Mouse (Mus musculus) small intestine, adult 2 months (tissue): ENCODE measurements at regions not wholly inside any gene's neighbourhood (a gene's known extent, or its start where the extent isn't known, plus 50 kb on each side); places are given as distances from the start of the nearest gene placed in this dataset.

Experiments used
- H3K27ac ChIP-seq: fragments of 200-500 bp; 2 replicates; pipeline ENCODE4 v1.5.1; 2012; ENCODE audit warnings: low read depth, low read length, control low read depth, inconsistent platforms; ENCODE audit not compliant: insufficient read depth
- H3K27me3 ChIP-seq: fragments of 200-500 bp; 2 replicates; pipeline ENCODE4 v1.6.1; 2012; ENCODE audit warnings: mild to moderate bottlenecking, moderate library complexity, low read length, inconsistent platforms; ENCODE audit not compliant: control insufficient read depth, insufficient read depth
- H3K36me3 ChIP-seq: fragments of 200-500 bp; 2 replicates; pipeline ENCODE4 v1.6.1; 2012; ENCODE audit warnings: mild to moderate bottlenecking, low read length, control low read depth, inconsistent platforms; ENCODE audit not compliant: control insufficient read depth, insufficient read depth
- H3K4me1 ChIP-seq: fragments of 200-500 bp; 2 replicates; pipeline ENCODE4 v1.6.1; 2012; ENCODE audit warnings: low read length, inconsistent platforms, mixed read lengths; ENCODE audit not compliant: control insufficient read depth, insufficient read depth, insufficient read length
- H3K4me3 ChIP-seq: fragments of 200-500 bp; 2 replicates; pipeline ENCODE4 v1.5.1; 2012; ENCODE audit warnings: low read depth, mild to moderate bottlenecking, control low read depth, inconsistent platforms, low read length, moderate library complexity
- CTCF ChIP-seq: fragments of 200-500 bp; IDR thresholded peaks from 2 replicates; pipeline ENCODE4 v1.5.1; 2012; ENCODE audit warnings: low read depth, mild to moderate bottlenecking, control low read depth, inconsistent platforms, low read length, moderate library complexity, mixed read lengths; ENCODE audit not compliant: insufficient replicate concordance, insufficient read length; ENCODE audit errors: extremely low read depth
- POLR2A ChIP-seq: fragments of 200-500 bp; IDR thresholded peaks from 2 replicates; pipeline ENCODE4 v1.6.1; 2012; ENCODE audit warnings: low read depth, mild to moderate bottlenecking, control low read depth, inconsistent platforms, low read length, moderate library complexity
- WGBS: fragments of 180-500 bp; shearing (Covaris S2); methylation state at CpG from one replicate; pipeline ENCODE4 v1.1.7; 2018; 5-methylcytosine and 5-hydroxymethylcytosine counted together

- no peak overlapping the region for H3K4me3 ChIP-seq
- no peak for TF ChIP-seq POLR2A
- TF ChIP-seq CTCF, result no peak
- H3K27ac ChIP-seq, result no peak overlapping the region
- H3K4me1 ChIP-seq, result no peaks in the 10 kb centered on the region
- H3K27me3 ChIP-seq, result no peaks in the 10 kb centered on the region
- 61% methylated on average over 4 of the region's 4 CpGs for WGBS
- H3K36me3 ChIP-seq, result no peaks in the 10 kb centered on the region
These were observed 138.6 kb upstream of the Nt5c1b start for GRCm38 (mm10) chr12:10231144-10231543.

GRCm38 (mm10) chr12:10231683-10232082 lies 138.1 kb upstream of the Nt5c1b start:
- H3K4me1 ChIP-seq, result no peaks in the 10 kb centered on the region
- WGBS, result 52% methylated on average over 4 of the region's 4 CpGs
- no peak overlapping the region for H3K4me3 ChIP-seq
- TF ChIP-seq CTCF, result no peak
- TF ChIP-seq POLR2A, result no peak
- H3K27ac ChIP-seq, result no peak overlapping the region
- H3K36me3 ChIP-seq, result no peaks in the 10 kb centered on the region
- no peaks in the 10 kb centered on the region for H3K27me3 ChIP-seq

GRCm38 (mm10) chr12:10248110-10248509 lies 121.7 kb upstream of the Nt5c1b start:
- Histone ChIP-seq H3K27ac (no peak overlapping the region), H3K4me1 (no peaks in the 10 kb centered on the region)
- no peak for TF ChIP-seq POLR2A
- no peak for TF ChIP-seq CTCF

GRCm38 (mm10) chr12:10256385-10256784 lies 113.4 kb upstream of the Nt5c1b start:
- 37% methylated on average over 3 of the region's 3 CpGs for WGBS
- TF ChIP-seq CTCF (no peak), POLR2A (no peak)
- no peaks in the 10 kb centered on the region for H3K27me3 ChIP-seq
- H3K36me3 ChIP-seq, result no peaks in the 10 kb centered on the region
- no peak overlapping the region for H3K4me3 ChIP-seq
- no peaks in the 10 kb centered on the region for H3K4me1 ChIP-seq
- no peak overlapping the region for H3K27ac ChIP-seq

More at GRCm38 (mm10) chr12:10248110-10248509, 121.7 kb upstream of the Nt5c1b start:
- Histone ChIP-seq H3K4me3 (no peak overlapping the region), H3K36me3 (no peaks in the 10 kb centered on the region), H3K27me3 (no peaks in the 10 kb centered on the region)

GRCm38 (mm10) chr12:10266201-10266600 lies 103.6 kb upstream of the Nt5c1b start:
- no peaks in the 10 kb centered on the region for H3K4me1 ChIP-seq
- TF ChIP-seq CTCF (no peak), POLR2A (no peak)
- H3K27me3 ChIP-seq, result no peaks in the 10 kb centered on the region
- no peak overlapping the region for H3K27ac ChIP-seq
- 70% methylated on average over 1 of the region's 1 CpGs for WGBS
- H3K36me3 ChIP-seq, result no peaks in the 10 kb centered on the region
- H3K4me3 ChIP-seq, result no peak overlapping the region

- no peak for TF ChIP-seq CTCF
- TF ChIP-seq POLR2A, result no peak
- WGBS, result 84% methylated on average over 5 of the region's 5 CpGs
These were observed 97.7 kb upstream of the Nt5c1b start for GRCm38 (mm10) chr12:10272038-10272437.

GRCm38 (mm10) chr12:10275226-10275625 lies 94.5 kb upstream of the Nt5c1b start:
- WGBS, result 19% methylated on average over 1 of the region's 1 CpGs
- no peaks in the 10 kb centered on the region for H3K27me3 ChIP-seq

More at GRCm38 (mm10) chr12:10272038-10272437, 97.7 kb upstream of the Nt5c1b start:
- no peak overlapping the region for H3K4me3 ChIP-seq
- no peaks in the 10 kb centered on the region for H3K27me3 ChIP-seq
- no peaks in the 10 kb centered on the region for H3K4me1 ChIP-seq
- no peaks in the 10 kb centered on the region for H3K36me3 ChIP-seq
- no peak overlapping the region for H3K27ac ChIP-seq

More at GRCm38 (mm10) chr12:10275226-10275625, 94.5 kb upstream of the Nt5c1b start:
- TF ChIP-seq POLR2A (no peak), CTCF (no peak)
- H3K27ac ChIP-seq, result no peak overlapping the region
- H3K4me3 ChIP-seq, result no peak overlapping the region
- H3K36me3 ChIP-seq, result no peaks in the 10 kb centered on the region
- no peaks in the 10 kb centered on the region for H3K4me1 ChIP-seq
